Mouse (Mus musculus): ENCODE measurements around the gene Npat.

Npat gene

DNA sequence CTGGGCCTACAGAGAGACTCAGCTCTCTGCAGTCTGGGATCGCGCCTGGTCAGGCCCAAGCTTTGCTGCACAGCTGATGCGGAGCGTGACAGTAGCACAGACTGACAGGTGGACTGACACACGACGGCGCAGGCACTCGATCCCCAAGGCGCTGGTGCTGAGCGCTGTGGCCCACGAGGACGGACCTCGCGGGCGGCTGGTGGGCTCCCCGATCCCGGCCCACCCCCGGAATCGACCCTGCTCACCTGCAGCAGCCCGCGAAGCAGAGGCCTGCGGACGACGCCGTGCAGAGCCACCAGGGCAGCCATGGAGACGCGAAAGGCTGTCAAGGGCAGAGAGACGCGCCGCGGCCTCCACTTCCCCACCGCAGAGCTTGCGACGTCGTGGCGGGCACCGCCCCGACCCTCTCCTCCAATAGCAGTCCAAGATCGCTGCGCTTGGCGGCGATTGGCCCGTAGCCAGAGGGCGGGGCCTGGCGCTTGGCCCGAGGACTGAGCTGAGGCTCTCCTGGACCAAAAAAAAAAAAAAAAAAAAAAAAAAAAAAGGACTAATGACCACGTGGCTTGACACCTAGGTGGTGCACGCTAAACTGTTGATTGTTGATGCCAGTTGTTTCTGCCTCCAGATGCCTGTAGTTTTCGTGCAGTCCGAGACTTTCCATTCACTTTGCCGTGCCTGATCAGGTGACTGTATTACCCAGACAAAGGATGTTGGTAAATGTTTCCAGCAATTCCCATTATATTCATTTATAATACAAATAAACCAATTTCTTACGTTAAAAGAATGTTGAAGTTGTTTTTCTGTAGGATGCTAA, 73.3 kb downstream of the Npat start, which contains the start of gene Acat1:
Gene Acat1 (minus strand): TSS at position 415 of the 814 bp plus-strand sequence.
- DNase-seq (ENCODE audit: low spot score), result peak; percentile 96

- no peak for DNase-seq (ENCODE audit: low spot score)
Observed at GRCm38 (mm10) chr9:53614286-53614685, 77.4 kb downstream of the Npat start.

DNA sequence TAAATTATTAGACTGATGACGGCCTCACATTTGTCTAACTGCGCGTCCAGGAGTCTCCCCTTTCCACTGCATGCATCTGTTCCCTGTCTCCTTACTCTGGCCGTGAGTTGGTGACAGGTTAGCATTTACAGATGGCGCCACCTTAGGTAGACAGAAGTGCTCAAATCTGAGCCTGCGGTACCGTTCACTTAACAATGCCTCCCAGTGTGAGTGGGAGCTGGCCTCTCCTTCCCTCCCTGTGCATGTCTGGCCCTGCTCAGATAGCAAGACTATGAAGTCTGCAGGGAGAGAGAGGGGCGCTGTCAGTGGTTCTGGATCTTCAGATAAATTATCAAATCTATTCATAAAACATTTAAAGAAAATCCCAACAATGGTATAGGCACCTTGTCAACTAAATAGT, 78.4 kb downstream of the Npat start:
- no peak for DNase-seq (ENCODE audit: low spot score)
